Mouse (Mus musculus): ENCODE measurements around the gene Alkbh4. TPM values are rescaled to one million over a fixed set of nuclear protein-coding genes. Genes with fewer than 3 reads are reported as not detected.

Gene Alkbh4
- total RNA-seq, 1 experiment from 2014 or later, result 9.5 TPM

- no peak for DNase-seq
These were observed 46.1 kb downstream of the Alkbh4 start for GRCm38 (mm10) chr5:136182049-136182448.

- DNase-seq, result no peak
These were observed 46.9 kb downstream of the Alkbh4 start for GRCm38 (mm10) chr5:136182830-136183229.

GRCm38 (mm10) chr5:136183766-136184165, 47.8 kb downstream of the Alkbh4 start:
- no peak for DNase-seq

GRCm38 (mm10) chr5:136186723-136187122, 50.8 kb downstream of the Alkbh4 start:
- no peak for DNase-seq

Small RNA genes lying within 50 kb of the gene (microRNA-seq; reads per million reads assigned to microRNA genes)
- gene Mir7035, result 1.7 to 2.5 reads per million in 2 experiments

Other genes starting within 250 kb of the Alkbh4 start
- 80.7 and 133 TPM in 2 replicates for gene Hspb1, start 248.2 kb upstream of the Alkbh4 start, total RNA-seq (2021)
- 477 and 524 TPM in 2 replicates for gene Ywhag, start 201.5 kb upstream of the Alkbh4 start, total RNA-seq (2021)
- 4.3 and 7.9 TPM in 2 replicates for gene Ssc4d, start 161.6 kb upstream of the Alkbh4 start, total RNA-seq (2021)
- not detected in 2 replicates for gene Zp3, start 156.0 kb upstream of the Alkbh4 start, total RNA-seq (2021)
- gene Dtx2, start 141.3 kb upstream of the Alkbh4 start, total RNA-seq (2021), result 12.4 and 13.4 TPM in 2 replicates
- gene Upk3b, start 97.7 kb upstream of the Alkbh4 start, total RNA-seq (2021), result 1.4 and 3.0 TPM in 2 replicates
- not detected in 2 replicates for gene Upk3bl, start 81.7 kb upstream of the Alkbh4 start, total RNA-seq (2021)
- gene Rasa4, start 52.2 kb upstream of the Alkbh4 start, total RNA-seq (2021), result 13.8 and 19.1 TPM in 2 replicates
- gene Polr2j, start 19.5 kb upstream of the Alkbh4 start, total RNA-seq (2021), result 76.9 and 82.2 TPM in 2 replicates
- 13.8 and 14.3 TPM in 2 replicates for gene Lrwd1, start 72 bp upstream of the Alkbh4 start, total RNA-seq (2021)
- 1.8 and 2.5 TPM in 2 replicates for gene Orai2, start 34.6 kb downstream of the Alkbh4 start, total RNA-seq (2021)
- gene Prkrip1, start 62.8 kb downstream of the Alkbh4 start, total RNA-seq (2021), result 30.6 and 35.9 TPM in 2 replicates
- gene Sh2b2, start 110.4 kb downstream of the Alkbh4 start, total RNA-seq (2021), result 14.2 and 26.8 TPM in 2 replicates